Mouse (Mus musculus): ENCODE results near the gene Rnf207. TPM values are rescaled to one million over a fixed set of nuclear protein-coding genes. Genes with fewer than 3 reads are reported as not detected.

Gene Rnf207
- polyA plus RNA-seq (2014; fragmentation: Nextera tagmentation; extraction: Ambion mirVana) = 4.2 and 6.9 TPM in 2 replicates

- no peak for ATAC-seq (ENCODE audit: low FRiP score, low TSS enrichment)
- peaks cover 53% of the 10 kb centered on the region for H3K27me3 ChIP-seq (ENCODE audit: control insufficient read depth, insufficient read depth, low read length)
- H3K4me3 ChIP-seq (replicated peaks; ENCODE audit: low read depth, low read length) = 0 out of 2 replicates have a peak within 1 kb of the TSS, but pooled peaks have one; percentile 1
- no peaks in the 10 kb centered on the region for H3K9me3 ChIP-seq (ENCODE audit: control insufficient read depth, low read length)
- no peak within 1 kb of the TSS for H3K27ac ChIP-seq (replicated peaks; ENCODE audit: low read depth, low read length)
- no peak within 1 kb of the TSS for H3K9ac ChIP-seq (replicated peaks; ENCODE audit: low read length)
- H3K4me2 ChIP-seq (ENCODE audit: low read length) = peak within 1 kb of the TSS; percentile 38; the same call in 1 of the 2 replicates
- DNase-seq = peak; percentile 60
- H3K4me1 ChIP-seq (ENCODE audit: control insufficient read depth, insufficient read depth, low read length) = peaks cover under 1% of the 10 kb centered on the region; the same call in 1 of the 2 replicates
- H3K36me3 ChIP-seq (ENCODE audit: control insufficient read depth, insufficient read depth, low read length) = no peaks in the 10 kb centered on the region
- 2% methylated on average over 26 of the region's 26 CpGs for WGBS
Observed at GRCm38 (mm10) chr4:152318517-152319234, at the start of gene Rnf207. Rnf207 (minus strand) TSS chr4:152318993.

- peak; percentile 75 for DNase-seq
- Histone ChIP-seq H3K27me3 (ENCODE audit: control insufficient read depth, insufficient read depth, low read length) (0 out of 2 replicates have a peak, but pooled peaks cover 8% of the 10 kb centered on the region), H3K9ac (replicated peaks; ENCODE audit: low read length) (peak overlapping the region; percentile 20; the same call in 1 of the 2 replicates), H3K4me2 (ENCODE audit: low read length) (0 out of 2 replicates have a peak overlapping the region, but pooled peaks have one; percentile 21), H3K36me3 (ENCODE audit: control insufficient read depth, insufficient read depth, low read length) (peaks cover 49% of the 10 kb centered on the region), H3K4me1 (ENCODE audit: control insufficient read depth, insufficient read depth, low read length) (peaks cover 13% of the 10 kb centered on the region), H3K4me3 (replicated peaks; ENCODE audit: low read depth, low read length) (no peak overlapping the region), H3K9me3 (ENCODE audit: control insufficient read depth, low read length) (no peaks in the 10 kb centered on the region), H3K27ac (replicated peaks; ENCODE audit: low read depth, low read length) (peak overlapping the region; percentile 52)
- whole genome bisulfite sequencing = 22% methylated on average over 7 of the region's 7 CpGs
- ATAC-seq (ENCODE audit: low FRiP score, low TSS enrichment) = no peak
Observed at GRCm38 (mm10) chr4:152365228-152365627, 46.4 kb upstream of the Rnf207 start.

- 82% methylated on average over 9 of the region's 9 CpGs for WGBS
- H3K4me3 ChIP-seq (replicated peaks; ENCODE audit: low read depth, low read length) = no peak overlapping the region
- no peak overlapping the region for H3K4me2 ChIP-seq (ENCODE audit: low read length)
- ATAC-seq (ENCODE audit: low FRiP score, low TSS enrichment) = no peak
- peaks cover 39% of the 10 kb centered on the region for H3K36me3 ChIP-seq (ENCODE audit: control insufficient read depth, insufficient read depth, low read length)
- no peak for DNase-seq
- peaks cover 13% of the 10 kb centered on the region for H3K4me1 ChIP-seq (ENCODE audit: control insufficient read depth, insufficient read depth, low read length)
- no peak overlapping the region for H3K27ac ChIP-seq (replicated peaks; ENCODE audit: low read depth, low read length)
- H3K27me3 ChIP-seq (ENCODE audit: control insufficient read depth, insufficient read depth, low read length) = 0 out of 2 replicates have a peak, but pooled peaks cover 8% of the 10 kb centered on the region
- H3K9me3 ChIP-seq (ENCODE audit: control insufficient read depth, low read length) = no peaks in the 10 kb centered on the region
- H3K9ac ChIP-seq (replicated peaks; ENCODE audit: low read length) = no peak overlapping the region
Observed at GRCm38 (mm10) chr4:152362180-152362579, 43.4 kb upstream of the Rnf207 start.

- 2% methylated on average over 24 of the region's 24 CpGs for WGBS
- Histone ChIP-seq H3K4me3 (replicated peaks; ENCODE audit: low read depth, low read length) (no peak overlapping the region), H3K4me1 (ENCODE audit: control insufficient read depth, insufficient read depth, low read length) (peaks cover 13% of the 10 kb centered on the region), H3K9ac (replicated peaks; ENCODE audit: low read length) (no peak overlapping the region), H3K4me2 (ENCODE audit: low read length) (peak overlapping the region; percentile 31), H3K27ac (replicated peaks; ENCODE audit: low read depth, low read length) (no peak overlapping the region), H3K27me3 (ENCODE audit: control insufficient read depth, insufficient read depth, low read length) (0 out of 2 replicates have a peak, but pooled peaks cover 8% of the 10 kb centered on the region), H3K9me3 (ENCODE audit: control insufficient read depth, low read length) (no peaks in the 10 kb centered on the region), H3K36me3 (ENCODE audit: control insufficient read depth, insufficient read depth, low read length) (peaks cover 33% of the 10 kb centered on the region)
- DNase-seq (peak; percentile 59), ATAC-seq (ENCODE audit: low FRiP score, low TSS enrichment) (no peak; the same call in 1 of the 2 replicates)
Observed at GRCm38 (mm10) chr4:152360855-152361254, 42.1 kb upstream of the Rnf207 start.

- WGBS = 9% methylated on average over 11 of the region's 11 CpGs
Observed at GRCm38 (mm10) chr4:152359700-152360099, 40.9 kb upstream of the Rnf207 start.

GRCm38 (mm10) chr4:152355672-152356071, 36.9 kb upstream of the Rnf207 start:
- no peaks in the 10 kb centered on the region for H3K9me3 ChIP-seq (ENCODE audit: control insufficient read depth, low read length)
- 0 out of 2 replicates have a peak, but pooled peaks cover 4% of the 10 kb centered on the region for H3K27me3 ChIP-seq (ENCODE audit: control insufficient read depth, insufficient read depth, low read length)
- 86% methylated on average over 7 of the region's 7 CpGs for WGBS
- no peak overlapping the region for H3K4me2 ChIP-seq (ENCODE audit: low read length)
- H3K27ac ChIP-seq (replicated peaks; ENCODE audit: low read depth, low read length) = no peak overlapping the region
- H3K9ac ChIP-seq (replicated peaks; ENCODE audit: low read length) = no peak overlapping the region
- DNase-seq (no peak), ATAC-seq (ENCODE audit: low FRiP score, low TSS enrichment) (no peak)
- peaks cover 15% of the 10 kb centered on the region for H3K36me3 ChIP-seq (ENCODE audit: control insufficient read depth, insufficient read depth, low read length)
- peaks cover 13% of the 10 kb centered on the region for H3K4me1 ChIP-seq (ENCODE audit: control insufficient read depth, insufficient read depth, low read length)
- H3K4me3 ChIP-seq (replicated peaks; ENCODE audit: low read depth, low read length) = no peak overlapping the region

More at GRCm38 (mm10) chr4:152359700-152360099, 40.9 kb upstream of the Rnf207 start:
- no peak overlapping the region for H3K4me3 ChIP-seq (replicated peaks; ENCODE audit: low read depth, low read length)
- no peak overlapping the region for H3K9ac ChIP-seq (replicated peaks; ENCODE audit: low read length)
- peaks cover 34% of the 10 kb centered on the region for H3K36me3 ChIP-seq (ENCODE audit: control insufficient read depth, insufficient read depth, low read length)
- no peak overlapping the region for H3K4me2 ChIP-seq (ENCODE audit: low read length)
- 0 out of 2 replicates have a peak, but pooled peaks cover 8% of the 10 kb centered on the region for H3K27me3 ChIP-seq (ENCODE audit: control insufficient read depth, insufficient read depth, low read length)
- ATAC-seq (ENCODE audit: low FRiP score, low TSS enrichment) = no peak
- no peaks in the 10 kb centered on the region for H3K9me3 ChIP-seq (ENCODE audit: control insufficient read depth, low read length)
- H3K4me1 ChIP-seq (ENCODE audit: control insufficient read depth, insufficient read depth, low read length) = peaks cover 1% of the 10 kb centered on the region
- H3K27ac ChIP-seq (replicated peaks; ENCODE audit: low read depth, low read length) = no peak overlapping the region
- DNase-seq = no peak

- H3K9ac ChIP-seq (replicated peaks; ENCODE audit: low read length) = no peak overlapping the region
- DNase-seq (no peak), ATAC-seq (ENCODE audit: low FRiP score, low TSS enrichment) (no peak)
- peaks cover 15% of the 10 kb centered on the region for H3K36me3 ChIP-seq (ENCODE audit: control insufficient read depth, insufficient read depth, low read length)
- no peaks in the 10 kb centered on the region for H3K27me3 ChIP-seq (ENCODE audit: control insufficient read depth, insufficient read depth, low read length)
- H3K4me3 ChIP-seq (replicated peaks; ENCODE audit: low read depth, low read length) = no peak overlapping the region
- 84% methylated on average over 14 of the region's 14 CpGs for WGBS
- H3K27ac ChIP-seq (replicated peaks; ENCODE audit: low read depth, low read length) = no peak overlapping the region
- no peak overlapping the region for H3K4me2 ChIP-seq (ENCODE audit: low read length)
- H3K9me3 ChIP-seq (ENCODE audit: control insufficient read depth, low read length) = no peaks in the 10 kb centered on the region
- peaks cover 29% of the 10 kb centered on the region for H3K4me1 ChIP-seq (ENCODE audit: control insufficient read depth, insufficient read depth, low read length)
Observed at GRCm38 (mm10) chr4:152353886-152354637, 35.3 kb upstream of the Rnf207 start.

- peaks cover 35% of the 10 kb centered on the region for H3K4me1 ChIP-seq (ENCODE audit: control insufficient read depth, insufficient read depth, low read length)
- H3K36me3 ChIP-seq (ENCODE audit: control insufficient read depth, insufficient read depth, low read length) = peaks cover 12% of the 10 kb centered on the region; the same call in 1 of the 2 replicates
- no peak overlapping the region for H3K4me3 ChIP-seq (replicated peaks; ENCODE audit: low read depth, low read length)
- no peak overlapping the region; the same call in 1 of the 2 replicates for H3K9ac ChIP-seq (replicated peaks; ENCODE audit: low read length)
- no peak for ATAC-seq (ENCODE audit: low FRiP score, low TSS enrichment)
- 0 out of 2 replicates have a peak overlapping the region, but pooled peaks have one; percentile 17 for H3K4me2 ChIP-seq (ENCODE audit: low read length)
- WGBS = 8% methylated on average over 14 of the region's 14 CpGs
- no peaks in the 10 kb centered on the region for H3K27me3 ChIP-seq (ENCODE audit: control insufficient read depth, insufficient read depth, low read length)
- no peaks in the 10 kb centered on the region for H3K9me3 ChIP-seq (ENCODE audit: control insufficient read depth, low read length)
- H3K27ac ChIP-seq (replicated peaks; ENCODE audit: low read depth, low read length) = peak overlapping the region; percentile 91
- DNase-seq = peak; percentile 65
Observed at GRCm38 (mm10) chr4:152351422-152352305, 32.9 kb upstream of the Rnf207 start.
